Mouse (Mus musculus): ENCODE data around the gene Zfp319. TPM values are rescaled to one million over a fixed set of nuclear protein-coding genes. Genes with fewer than 3 reads are reported as not detected.
A peak's percentile ranks its signal among the peaks of the same experiment; 100 is the strongest.

The Zfp319 gene
- polyA plus RNA-seq, 2 experiments: 8.4 to 13.8 TPM

DNA sequence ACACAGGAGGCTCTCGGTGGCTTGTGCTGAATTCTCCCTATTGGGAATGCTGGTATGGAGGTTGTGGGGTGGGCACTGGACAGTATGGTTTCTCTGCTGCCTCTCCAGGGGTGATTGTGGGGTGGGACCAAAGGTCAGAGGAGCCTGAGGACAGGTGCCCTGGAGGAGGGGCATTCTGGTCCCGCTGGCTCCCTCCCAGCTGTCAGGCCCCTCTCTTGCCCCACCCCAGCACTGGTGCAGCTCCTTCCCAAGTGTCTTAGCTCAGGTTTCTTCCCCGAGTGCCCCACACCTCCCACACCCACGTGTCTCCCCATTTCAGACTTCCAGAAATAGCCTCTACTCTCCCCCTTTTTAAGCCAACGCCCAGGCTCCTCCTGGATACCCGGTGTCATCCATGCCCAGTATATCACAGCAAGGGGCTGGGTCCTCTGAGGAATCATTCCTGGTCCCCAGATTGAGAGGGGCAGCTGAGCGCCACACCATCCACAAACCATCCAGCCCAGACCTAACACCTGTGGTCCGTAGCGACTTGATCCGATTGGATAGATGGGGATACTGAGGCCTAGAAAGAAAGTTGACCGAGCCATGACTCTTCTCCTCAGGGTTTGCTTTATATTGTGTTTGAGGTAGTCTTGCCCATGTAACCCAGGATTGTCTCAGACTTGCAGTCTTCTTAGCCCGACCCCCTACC, 44.7 kb upstream of the Zfp319 start:
- Histone ChIP-seq H3K36me3 (ENCODE audit: control insufficient read depth, insufficient read depth, low read length) (peaks cover 8% of the 10 kb centered on the region; the same call in 1 of the 2 replicates), H3K27ac (replicated peaks; ENCODE audit: low read depth, low read length) (no peak overlapping the region), H3K27me3 (ENCODE audit: control insufficient read depth, insufficient read depth, low read length) (no peaks in the 10 kb centered on the region), H3K4me2 (replicated peaks; ENCODE audit: low read depth, low read length, severe bottlenecking) (no peak overlapping the region), H3K4me1 (ENCODE audit: control insufficient read depth, insufficient read depth, low read length) (peaks cover 8% of the 10 kb centered on the region; the same call in 1 of the 2 replicates), H3K9ac (ENCODE audit: low read depth, low read length, severe bottlenecking) (no peak overlapping the region), H3K4me3 (replicated peaks; ENCODE audit: low read length) (no peak overlapping the region), H3K9me3 (ENCODE audit: control insufficient read depth, low read length) (no peaks in the 10 kb centered on the region)
- no peak for TF ChIP-seq POLR2A (IDR thresholded peaks at IDR 0.05; ENCODE audit: borderline replicate concordance, extremely low read depth, insufficient read depth, insufficient read length)
- 79% methylated on average over 12 of the region's 12 CpGs for whole genome bisulfite sequencing
- ATAC-seq (ENCODE audit: low FRiP score, low read depth): peak; percentile 47
- no peak for DNase-seq (ENCODE audit: low spot score)

DNA sequence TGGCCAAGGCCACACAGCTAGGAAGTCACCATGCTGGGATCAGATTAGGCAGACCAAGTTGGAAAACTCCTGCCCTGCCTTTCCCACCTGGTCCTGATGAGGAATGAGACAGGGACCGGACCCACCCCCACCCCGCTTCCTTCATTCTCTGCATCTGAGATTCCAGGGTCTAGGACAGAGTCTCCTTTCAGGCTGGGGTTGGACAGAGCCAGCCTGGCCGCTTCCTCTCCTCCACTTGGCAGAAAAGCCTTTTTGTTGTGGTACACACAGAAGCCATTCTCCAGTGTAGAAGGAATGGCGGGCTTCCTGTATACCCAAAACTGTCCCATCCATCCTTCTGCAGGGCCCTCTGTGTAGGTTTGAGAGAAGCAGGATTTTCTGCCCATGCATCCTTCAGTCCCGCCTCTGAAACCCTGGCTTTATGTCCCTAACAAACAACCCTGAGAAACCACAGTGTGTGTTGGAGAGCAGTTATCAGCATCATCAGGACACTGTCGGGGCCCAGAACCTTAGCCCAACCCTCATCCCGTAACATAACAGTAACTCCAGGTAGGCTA, 43.7 kb upstream of the Zfp319 start:
- ATAC-seq (ENCODE audit: low FRiP score, low read depth): no peak
- Histone ChIP-seq H3K36me3 (ENCODE audit: control insufficient read depth, insufficient read depth, low read length) (peaks cover 14% of the 10 kb centered on the region; the same call in 1 of the 2 replicates), H3K4me1 (ENCODE audit: control insufficient read depth, insufficient read depth, low read length) (peaks cover 8% of the 10 kb centered on the region; the same call in 1 of the 2 replicates), H3K4me2 (replicated peaks; ENCODE audit: low read depth, low read length, severe bottlenecking) (no peak overlapping the region), H3K9me3 (ENCODE audit: control insufficient read depth, low read length) (no peaks in the 10 kb centered on the region), H3K27ac (replicated peaks; ENCODE audit: low read depth, low read length) (no peak overlapping the region), H3K4me3 (replicated peaks; ENCODE audit: low read length) (no peak overlapping the region), H3K9ac (ENCODE audit: low read depth, low read length, severe bottlenecking) (no peak overlapping the region), H3K27me3 (ENCODE audit: control insufficient read depth, insufficient read depth, low read length) (no peaks in the 10 kb centered on the region)
- no peak for DNase-seq (ENCODE audit: low spot score)
- TF ChIP-seq POLR2A (IDR thresholded peaks at IDR 0.05; ENCODE audit: borderline replicate concordance, extremely low read depth, insufficient read depth, insufficient read length): no peak
- WGBS: 84% methylated on average over 7 of the region's 7 CpGs

DNA sequence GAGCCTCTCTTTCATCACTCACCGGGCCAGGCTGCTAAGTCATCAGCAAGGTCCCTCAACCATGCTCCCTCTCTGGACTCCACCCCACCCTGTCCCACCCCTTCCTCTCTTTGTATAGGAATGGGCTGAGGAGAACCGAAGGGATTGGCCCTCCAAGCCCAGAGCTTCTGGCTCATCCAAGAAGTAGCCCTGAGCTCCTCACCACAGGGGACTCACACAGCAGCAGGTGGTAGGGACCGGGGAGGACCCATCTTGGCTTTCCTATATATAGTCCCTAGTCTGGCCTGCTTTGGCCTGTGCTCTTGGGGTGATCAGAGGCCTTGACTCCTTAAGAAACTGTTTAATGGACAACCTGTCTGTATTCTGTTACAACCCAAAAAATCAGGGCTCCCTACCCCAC, 42.7 kb upstream of the Zfp319 start:
- TF ChIP-seq POLR2A (IDR thresholded peaks at IDR 0.05; ENCODE audit: borderline replicate concordance, extremely low read depth, insufficient read depth, insufficient read length): no peak
- no peak overlapping the region for H3K27ac ChIP-seq (replicated peaks; ENCODE audit: low read depth, low read length)
- H3K9me3 ChIP-seq (ENCODE audit: control insufficient read depth, low read length): no peaks in the 10 kb centered on the region
- H3K4me3 ChIP-seq (replicated peaks; ENCODE audit: low read length): no peak overlapping the region
- no peak for ATAC-seq (ENCODE audit: low FRiP score, low read depth)
- H3K9ac ChIP-seq (ENCODE audit: low read depth, low read length, severe bottlenecking): no peak overlapping the region
- 81% methylated on average over 3 of the region's 3 CpGs for WGBS
- DNase-seq (ENCODE audit: low spot score): no peak
- no peaks in the 10 kb centered on the region for H3K27me3 ChIP-seq (ENCODE audit: control insufficient read depth, insufficient read depth, low read length)
- no peak overlapping the region for H3K4me2 ChIP-seq (replicated peaks; ENCODE audit: low read depth, low read length, severe bottlenecking)
- peaks cover 14% of the 10 kb centered on the region; the same call in 1 of the 2 replicates for H3K36me3 ChIP-seq (ENCODE audit: control insufficient read depth, insufficient read depth, low read length)
- peaks cover 15% of the 10 kb centered on the region for H3K4me1 ChIP-seq (ENCODE audit: control insufficient read depth, insufficient read depth, low read length)

DNA sequence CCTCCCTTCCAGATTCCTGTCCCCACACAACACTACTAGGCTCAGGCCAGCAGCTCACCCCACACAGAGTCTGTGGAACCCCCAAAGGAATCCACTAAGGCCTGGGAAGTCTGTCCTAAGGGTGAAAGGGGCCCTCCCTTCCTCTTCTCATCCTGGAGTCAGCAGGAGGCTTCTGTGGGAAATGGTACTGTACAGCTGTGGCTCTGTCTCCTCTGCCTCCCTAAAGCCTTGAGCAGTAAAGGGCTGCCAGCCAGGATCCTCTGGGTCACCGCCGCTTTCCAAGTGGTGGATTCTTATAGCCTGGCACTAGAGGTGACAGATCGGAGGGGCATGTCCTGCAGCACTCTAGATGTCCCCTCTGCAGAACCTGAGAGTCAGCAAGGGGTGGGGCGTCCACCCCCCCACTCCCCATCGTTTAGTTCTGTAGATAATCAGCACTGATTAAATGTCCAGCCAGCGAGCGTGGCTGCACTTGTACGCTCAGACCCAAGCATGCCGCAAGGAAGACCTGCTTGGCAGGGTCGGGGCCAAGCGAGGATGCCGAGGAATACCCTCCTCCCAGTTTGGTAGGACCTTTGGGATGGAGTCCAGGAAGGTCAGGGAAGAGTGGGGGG, 41.7 kb upstream of the Zfp319 start:
- no peak overlapping the region for H3K4me3 ChIP-seq (replicated peaks; ENCODE audit: low read length)
- H3K4me1 ChIP-seq (ENCODE audit: control insufficient read depth, insufficient read depth, low read length): peaks cover 15% of the 10 kb centered on the region
- no peak for TF ChIP-seq POLR2A (IDR thresholded peaks at IDR 0.05; ENCODE audit: borderline replicate concordance, extremely low read depth, insufficient read depth, insufficient read length)
- no peaks in the 10 kb centered on the region for H3K27me3 ChIP-seq (ENCODE audit: control insufficient read depth, insufficient read depth, low read length)
- H3K4me2 ChIP-seq (replicated peaks; ENCODE audit: low read depth, low read length, severe bottlenecking): no peak overlapping the region
- DNase-seq (ENCODE audit: low spot score) (no peak), ATAC-seq (ENCODE audit: low FRiP score, low read depth) (no peak)
- no peak overlapping the region for H3K27ac ChIP-seq (replicated peaks; ENCODE audit: low read depth, low read length)
- WGBS: 75% methylated on average over 12 of the region's 12 CpGs
- H3K9ac ChIP-seq (ENCODE audit: low read depth, low read length, severe bottlenecking): no peak overlapping the region
- H3K36me3 ChIP-seq (ENCODE audit: control insufficient read depth, insufficient read depth, low read length): peaks cover 14% of the 10 kb centered on the region; the same call in 1 of the 2 replicates
- H3K9me3 ChIP-seq (ENCODE audit: control insufficient read depth, low read length): no peaks in the 10 kb centered on the region

DNA sequence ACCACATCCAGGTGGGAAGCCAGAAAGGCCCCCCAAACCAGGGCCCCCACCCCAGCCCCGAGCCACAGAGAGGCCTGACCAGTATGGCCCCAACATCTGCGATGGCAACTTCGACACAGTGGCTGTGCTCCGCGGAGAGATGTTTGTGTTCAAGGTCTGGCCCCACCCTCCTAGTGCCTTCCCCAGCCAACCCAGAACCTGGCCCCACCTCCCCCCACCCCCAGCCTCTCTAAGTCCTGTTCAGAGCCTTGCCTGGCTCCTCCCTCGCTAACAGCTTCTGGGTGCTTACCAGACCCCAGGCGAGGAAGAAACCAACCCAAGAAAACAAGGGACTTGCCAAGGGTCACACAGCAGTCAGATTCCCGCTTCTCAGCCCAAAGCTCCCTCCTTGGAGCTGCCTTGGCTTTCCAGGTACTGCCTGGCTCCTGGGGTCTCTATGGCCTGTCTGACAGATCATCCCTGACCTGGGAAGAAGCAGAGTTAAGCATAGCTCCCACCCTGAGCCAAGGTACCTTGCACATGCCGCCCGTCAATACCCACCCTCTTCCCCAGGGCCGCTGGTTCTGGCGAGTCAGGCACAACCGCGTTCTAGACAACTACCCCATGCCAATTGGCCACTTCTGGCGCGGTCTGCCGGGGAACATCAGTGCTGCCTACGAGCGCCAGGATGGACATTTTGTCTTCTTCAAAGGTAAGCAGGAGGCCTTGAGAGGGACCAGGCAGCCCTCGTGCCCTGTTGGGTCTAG, 38.0 kb upstream of the Zfp319 start:
- H3K36me3 ChIP-seq (ENCODE audit: control insufficient read depth, insufficient read depth, low read length): peaks cover 14% of the 10 kb centered on the region; the same call in 1 of the 2 replicates
- peak overlapping the region; percentile 54 for H3K4me2 ChIP-seq (replicated peaks; ENCODE audit: low read depth, low read length, severe bottlenecking)
- no peak for TF ChIP-seq POLR2A (IDR thresholded peaks at IDR 0.05; ENCODE audit: borderline replicate concordance, extremely low read depth, insufficient read depth, insufficient read length)
- peaks cover 7% of the 10 kb centered on the region for H3K4me1 ChIP-seq (ENCODE audit: control insufficient read depth, insufficient read depth, low read length)
- peak overlapping the region; percentile 34 for H3K4me3 ChIP-seq (replicated peaks; ENCODE audit: low read length)
- peak overlapping the region; percentile 55 for H3K9ac ChIP-seq (ENCODE audit: low read depth, low read length, severe bottlenecking)
- DNase-seq (ENCODE audit: low spot score) (peak; percentile 73), ATAC-seq (ENCODE audit: low FRiP score, low read depth) (peak; percentile 86)
- no peak overlapping the region; the same call in 1 of the 2 replicates for H3K27ac ChIP-seq (replicated peaks; ENCODE audit: low read depth, low read length)
- H3K9me3 ChIP-seq (ENCODE audit: control insufficient read depth, low read length): no peaks in the 10 kb centered on the region
- no peaks in the 10 kb centered on the region for H3K27me3 ChIP-seq (ENCODE audit: control insufficient read depth, insufficient read depth, low read length)
- WGBS: 36% methylated on average over 18 of the region's 20 CpGs

All from limb, embryonic 14.5 days (tissue).